Mouse (Mus musculus): ENCODE data around the gene Crip2. TPM values are rescaled to one million over a fixed set of nuclear protein-coding genes. Genes with fewer than 3 reads are reported as not detected.

Gene Crip2
- total and polyA plus RNA-seq, 2 experiments from 2014 or later = 185 to 317 TPM

DNA sequence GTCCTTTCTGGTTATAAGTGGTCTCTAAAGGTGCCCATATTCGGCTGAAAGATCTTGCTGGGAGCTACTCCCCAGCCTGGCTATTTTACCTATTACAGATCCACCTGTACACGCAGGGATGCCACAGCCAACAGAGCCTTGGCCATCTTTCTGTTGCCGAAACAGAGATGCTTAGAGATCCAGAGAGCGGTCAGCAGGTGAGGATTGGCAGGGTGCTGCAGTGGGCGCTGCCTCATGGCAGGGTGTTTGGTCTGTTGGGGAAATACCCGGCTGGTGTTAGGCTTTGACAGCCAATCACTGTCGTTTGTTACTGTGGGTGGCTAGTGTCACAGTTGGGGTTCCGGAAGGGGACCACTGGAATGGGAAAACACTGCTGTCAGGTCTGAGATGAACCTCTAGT, 17.9 kb downstream of the Crip2 start:
- TF ChIP-seq CTCF (IDR thresholded peaks at IDR 0.05) = no peak
- DNase-seq (ENCODE audit: low spot score) (no peak), ATAC-seq (ENCODE audit: low FRiP score) (no peak)
- Histone ChIP-seq H3K4me1 (ENCODE audit: insufficient read depth, low read length) (peaks cover 10% of the 10 kb centered on the region; the same call in 1 of the 2 replicates), H3K27ac (ENCODE audit: low read depth, low read length) (no peak overlapping the region), H3K36me3 (ENCODE audit: insufficient read depth, low read length) (no peaks in the 10 kb centered on the region), H3K9ac (replicated peaks; ENCODE audit: low read length, poor library complexity, severe bottlenecking) (no peak overlapping the region), H3K4me2 (ENCODE audit: low read depth, low read length, poor library complexity, severe bottlenecking) (no peak overlapping the region), H3K9me3 (ENCODE audit: low read length) (no peaks in the 10 kb centered on the region), H3K4me3 (ENCODE audit: low read depth, low read length) (no peak overlapping the region), H3K27me3 (ENCODE audit: insufficient read depth, low read length) (no peaks in the 10 kb centered on the region)
- 90% methylated on average over 8 of the region's 8 CpGs for WGBS

DNA sequence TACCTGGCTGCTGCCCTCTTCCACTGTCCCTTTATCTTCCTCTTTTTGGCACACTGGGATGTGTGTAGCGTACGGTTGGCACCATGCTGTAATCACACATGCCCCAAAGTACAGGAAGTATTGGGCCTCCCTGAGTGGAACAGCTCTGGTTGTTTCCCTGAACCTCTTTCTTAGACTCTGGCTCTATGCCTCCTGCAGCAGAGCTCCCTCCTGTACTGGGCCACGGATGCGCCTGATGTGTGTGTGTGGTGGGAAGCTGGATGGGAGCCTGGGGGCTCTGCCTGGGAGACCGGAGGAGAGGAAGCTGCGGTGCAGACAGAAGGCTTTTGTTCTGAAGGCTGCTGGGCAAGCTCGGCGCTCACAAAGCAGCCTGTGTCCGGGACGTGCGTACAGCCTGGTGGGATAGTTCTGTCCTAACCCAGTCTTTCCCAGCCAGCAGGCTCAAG, 23.5 kb downstream of the Crip2 start:
- Histone ChIP-seq H3K27me3 (ENCODE audit: insufficient read depth, low read length) (no peaks in the 10 kb centered on the region), H3K4me2 (ENCODE audit: low read depth, low read length, poor library complexity, severe bottlenecking) (no peak overlapping the region), H3K36me3 (ENCODE audit: insufficient read depth, low read length) (no peaks in the 10 kb centered on the region), H3K4me3 (ENCODE audit: low read depth, low read length) (no peak overlapping the region), H3K9me3 (ENCODE audit: low read length) (no peaks in the 10 kb centered on the region), H3K9ac (replicated peaks; ENCODE audit: low read length, poor library complexity, severe bottlenecking) (no peak overlapping the region), H3K27ac (ENCODE audit: low read depth, low read length) (peak overlapping the region; percentile 71), H3K4me1 (ENCODE audit: insufficient read depth, low read length) (no peaks in the 10 kb centered on the region)
- WGBS = 67% methylated on average over 11 of the region's 11 CpGs
- DNase-seq (ENCODE audit: low spot score) (peak; percentile 78), ATAC-seq (ENCODE audit: low FRiP score) (peak; percentile 83)
- TF ChIP-seq CTCF (IDR thresholded peaks at IDR 0.05) = no peak

DNA sequence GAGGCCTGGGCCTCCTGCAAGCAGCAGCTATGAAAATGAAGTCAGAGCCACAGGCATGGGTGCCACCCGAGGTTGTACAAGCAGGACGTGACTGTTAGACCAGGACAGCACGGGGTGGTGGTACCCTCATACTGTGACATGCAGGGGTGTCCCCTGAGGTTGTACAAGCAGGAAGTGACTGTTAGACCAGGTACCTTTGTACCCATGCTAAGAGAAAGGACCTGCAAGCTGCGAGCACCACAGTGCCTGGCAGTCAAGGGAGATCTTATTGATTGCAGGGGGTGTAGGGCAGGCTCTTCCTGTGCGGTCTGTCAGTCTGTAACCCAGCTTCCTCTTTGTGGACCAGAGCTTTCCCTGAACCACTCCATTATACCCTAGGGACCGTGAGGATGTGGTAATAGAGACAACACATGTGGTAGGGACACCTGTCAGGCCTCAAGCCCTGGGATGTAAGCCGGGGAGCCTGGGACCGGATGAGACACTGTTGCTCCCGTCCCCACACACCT, 28.0 kb downstream of the Crip2 start:
- WGBS = 82% methylated on average over 9 of the region's 9 CpGs
- no peak overlapping the region for H3K4me2 ChIP-seq (ENCODE audit: low read depth, low read length, poor library complexity, severe bottlenecking)
- ATAC-seq (ENCODE audit: low FRiP score) (no peak), DNase-seq (ENCODE audit: low spot score) (no peak)
- H3K27ac ChIP-seq (ENCODE audit: low read depth, low read length) = no peak overlapping the region
- H3K9me3 ChIP-seq (ENCODE audit: low read length) = no peaks in the 10 kb centered on the region
- no peak overlapping the region for H3K4me3 ChIP-seq (ENCODE audit: low read depth, low read length)
- no peaks in the 10 kb centered on the region for H3K4me1 ChIP-seq (ENCODE audit: insufficient read depth, low read length)
- TF ChIP-seq CTCF (IDR thresholded peaks at IDR 0.05) = no peak
- no peaks in the 10 kb centered on the region for H3K36me3 ChIP-seq (ENCODE audit: insufficient read depth, low read length)
- no peak overlapping the region for H3K9ac ChIP-seq (replicated peaks; ENCODE audit: low read length, poor library complexity, severe bottlenecking)
- no peaks in the 10 kb centered on the region for H3K27me3 ChIP-seq (ENCODE audit: insufficient read depth, low read length)

DNA sequence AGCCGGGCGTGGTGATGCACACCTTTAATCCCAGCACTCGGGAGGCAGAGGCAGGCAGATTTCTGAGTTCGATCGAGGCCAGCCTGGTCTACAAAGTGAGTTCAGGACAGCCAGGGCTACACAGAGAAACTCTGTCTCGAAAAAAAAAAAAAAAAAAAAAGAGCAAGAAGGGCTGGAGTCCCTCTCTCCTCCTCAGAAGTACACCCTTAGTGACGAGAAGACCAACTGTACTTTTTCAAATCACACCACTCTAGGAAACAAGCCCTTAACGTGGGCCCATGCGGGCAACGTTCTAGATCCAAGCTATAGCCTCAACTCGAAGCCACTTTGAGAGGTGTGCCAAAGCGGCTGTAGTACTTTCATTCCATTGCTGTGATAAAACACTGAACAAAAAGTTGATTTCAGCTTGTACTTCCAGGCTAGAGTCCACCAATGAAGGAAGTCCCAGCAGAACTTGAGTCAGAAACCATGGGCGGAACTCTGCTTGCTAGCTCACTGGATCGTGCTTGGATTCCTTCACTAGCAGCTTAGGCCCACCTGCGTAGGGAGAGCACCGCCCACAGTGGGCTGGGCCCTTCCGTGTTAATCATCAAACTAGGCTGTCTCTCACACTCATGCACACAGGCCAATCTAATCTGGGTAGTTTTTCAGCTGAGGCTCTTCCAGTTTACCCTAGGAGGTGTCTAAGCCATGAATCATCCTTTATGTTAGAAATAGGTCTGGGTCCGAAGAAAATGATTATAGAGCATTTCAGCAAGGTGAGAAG, 37.1 kb downstream of the Crip2 start:
- ATAC-seq (ENCODE audit: low FRiP score) (no peak), DNase-seq (ENCODE audit: low spot score) (no peak)
- TF ChIP-seq CTCF (IDR thresholded peaks at IDR 0.05) = no peak
- Histone ChIP-seq H3K9me3 (ENCODE audit: low read length) (no peaks in the 10 kb centered on the region), H3K9ac (replicated peaks; ENCODE audit: low read length, poor library complexity, severe bottlenecking) (no peak overlapping the region), H3K27ac (ENCODE audit: low read depth, low read length) (no peak overlapping the region), H3K27me3 (ENCODE audit: insufficient read depth, low read length) (no peaks in the 10 kb centered on the region), H3K4me3 (ENCODE audit: low read depth, low read length) (no peak overlapping the region), H3K36me3 (ENCODE audit: insufficient read depth, low read length) (no peaks in the 10 kb centered on the region), H3K4me1 (ENCODE audit: insufficient read depth, low read length) (no peaks in the 10 kb centered on the region), H3K4me2 (ENCODE audit: low read depth, low read length, poor library complexity, severe bottlenecking) (no peak overlapping the region)
- 89% methylated on average over 18 of the region's 18 CpGs for WGBS

DNA sequence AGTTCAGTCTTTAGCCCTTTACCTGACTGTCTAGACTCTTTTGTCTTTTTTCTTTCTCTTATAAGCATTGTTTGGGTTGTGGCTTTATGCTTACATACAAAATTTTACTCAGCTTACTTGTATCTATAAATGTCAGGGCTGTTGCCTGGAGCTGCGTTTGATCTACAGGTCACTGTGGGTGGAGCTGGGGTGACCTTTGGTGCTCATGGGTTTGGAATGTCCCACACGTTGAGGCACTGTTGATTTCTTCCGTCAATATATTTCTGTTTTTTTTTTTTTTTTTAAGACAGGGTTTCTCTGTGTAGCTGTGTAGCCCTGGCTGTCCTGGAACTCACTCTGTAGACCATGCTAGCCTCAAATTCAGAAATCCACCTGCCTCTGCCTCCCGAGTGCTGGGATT, 41.0 kb downstream of the Crip2 start:
- Histone ChIP-seq H3K36me3 (ENCODE audit: insufficient read depth, low read length) (no peaks in the 10 kb centered on the region), H3K4me2 (ENCODE audit: low read depth, low read length, poor library complexity, severe bottlenecking) (no peak overlapping the region), H3K9me3 (ENCODE audit: low read length) (no peaks in the 10 kb centered on the region), H3K27me3 (ENCODE audit: insufficient read depth, low read length) (no peaks in the 10 kb centered on the region), H3K4me3 (ENCODE audit: low read depth, low read length) (no peak overlapping the region), H3K9ac (replicated peaks; ENCODE audit: low read length, poor library complexity, severe bottlenecking) (no peak overlapping the region), H3K27ac (ENCODE audit: low read depth, low read length) (no peak overlapping the region), H3K4me1 (ENCODE audit: insufficient read depth, low read length) (no peaks in the 10 kb centered on the region)
- no peak for TF ChIP-seq CTCF (IDR thresholded peaks at IDR 0.05)
- WGBS = 73% methylated on average over 4 of the region's 4 CpGs
- ATAC-seq (ENCODE audit: low FRiP score) (no peak), DNase-seq (ENCODE audit: low spot score) (no peak)

DNA sequence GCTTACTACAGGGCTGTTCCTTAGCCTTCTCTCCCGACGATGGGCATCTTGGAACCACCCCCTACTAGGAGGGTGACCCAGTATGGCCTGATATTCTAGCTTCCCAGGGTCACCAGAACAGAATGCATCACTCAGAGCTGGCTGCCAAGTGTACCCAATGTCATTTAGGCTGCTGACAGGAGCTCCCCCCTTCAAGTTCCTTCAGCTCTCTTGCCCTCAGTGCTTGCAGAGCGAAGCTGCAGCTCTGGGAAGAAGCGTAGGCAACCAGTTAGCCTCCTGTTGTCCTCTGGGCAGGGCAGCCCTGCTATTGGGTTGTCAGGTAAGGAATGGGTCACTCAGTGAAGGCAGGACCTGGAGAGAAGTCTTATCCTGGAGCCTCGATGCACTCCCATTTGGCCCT, 44.9 kb downstream of the Crip2 start:
- DNase-seq (ENCODE audit: low spot score) (no peak), ATAC-seq (ENCODE audit: low FRiP score) (no peak)
- WGBS = 62% methylated on average over 5 of the region's 5 CpGs
- peak overlapping the region; percentile 69; the same call in 1 of the 2 replicates for H3K4me3 ChIP-seq (ENCODE audit: low read depth, low read length)
- no peak overlapping the region; the same call in 1 of the 2 replicates for H3K9ac ChIP-seq (replicated peaks; ENCODE audit: low read length, poor library complexity, severe bottlenecking)
- no peak for TF ChIP-seq CTCF (IDR thresholded peaks at IDR 0.05)
- peaks cover 17% of the 10 kb centered on the region for H3K36me3 ChIP-seq (ENCODE audit: insufficient read depth, low read length)
- no peak overlapping the region for H3K27ac ChIP-seq (ENCODE audit: low read depth, low read length)
- peak overlapping the region; percentile 95 for H3K4me2 ChIP-seq (ENCODE audit: low read depth, low read length, poor library complexity, severe bottlenecking)
- H3K4me1 ChIP-seq (ENCODE audit: insufficient read depth, low read length) = peaks cover 11% of the 10 kb centered on the region
- H3K27me3 ChIP-seq (ENCODE audit: insufficient read depth, low read length) = no peaks in the 10 kb centered on the region
- H3K9me3 ChIP-seq (ENCODE audit: low read length) = no peaks in the 10 kb centered on the region
